Mouse (Mus musculus): ENCODE data around the gene Olfr1338. TPM values are rescaled to one million over a fixed set of nuclear protein-coding genes. Genes with fewer than 3 reads are reported as not detected.

The Olfr1338 gene
- polyA plus RNA-seq, 1 experiment from 2014 or later: not detected

DNA sequence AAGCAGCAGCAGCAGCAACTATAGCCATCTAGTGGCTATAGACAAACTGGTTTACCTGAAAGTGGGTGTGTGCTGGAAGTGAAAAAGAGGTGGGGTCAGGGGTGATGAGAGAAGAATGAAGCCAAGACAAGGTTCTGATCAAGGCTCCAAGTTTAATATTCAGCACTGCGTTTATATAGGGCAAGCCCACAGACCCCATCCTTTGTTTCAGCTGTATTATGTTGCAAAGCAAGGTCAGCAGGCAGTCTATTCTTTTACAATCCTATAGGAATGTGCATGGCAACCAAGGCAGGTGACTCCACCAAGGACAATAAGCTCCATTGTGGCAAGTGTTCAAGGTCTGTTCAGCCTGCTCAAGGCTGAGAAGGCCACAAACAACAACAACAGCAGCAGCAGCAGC lies 46.9 kb downstream of the Olfr1338 start:
- no peak overlapping the region for H3K4me2 ChIP-seq (replicated peaks; ENCODE audit: low read depth, low read length)
- no peak overlapping the region for H3K27ac ChIP-seq (ENCODE audit: low read depth, low read length)
- H3K9me3 ChIP-seq (ENCODE audit: control insufficient read depth, low read length): no peaks in the 10 kb centered on the region
- H3K27me3 ChIP-seq (ENCODE audit: control insufficient read depth, insufficient read depth, low read length): 0 out of 2 replicates have a peak, but pooled peaks cover 2% of the 10 kb centered on the region
- no peak overlapping the region for H3K9ac ChIP-seq (ENCODE audit: low read depth, low read length)
- no peak overlapping the region for H3K4me3 ChIP-seq (ENCODE audit: low read length)
- H3K36me3 ChIP-seq (ENCODE audit: control insufficient read depth, insufficient read depth, low read length): no peaks in the 10 kb centered on the region
- no peaks in the 10 kb centered on the region for H3K4me1 ChIP-seq (ENCODE audit: control insufficient read depth, insufficient read depth, low read length)
- 44% methylated on average over 1 of the region's 1 CpGs for WGBS
- no peak for ATAC-seq (ENCODE audit: low FRiP score, low TSS enrichment)

DNA sequence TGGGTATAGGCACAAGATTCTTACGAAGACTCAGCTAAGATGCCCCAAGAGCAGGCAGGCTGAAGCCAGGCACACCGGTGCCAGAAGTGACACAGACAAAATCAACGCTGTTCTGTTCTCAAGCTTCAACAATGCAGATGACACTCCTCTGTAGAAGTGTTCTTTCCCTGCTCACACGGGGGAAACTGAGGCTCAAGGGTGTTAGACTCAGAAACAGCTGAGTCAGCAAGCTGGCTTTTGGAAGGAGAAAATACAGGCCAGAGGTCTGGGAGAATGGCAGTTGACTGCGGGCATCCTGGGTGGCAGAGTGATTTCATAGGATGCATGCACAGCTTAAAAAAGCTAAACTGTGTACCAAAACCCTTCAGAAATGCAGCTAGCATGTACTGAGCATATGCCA lies 50.5 kb downstream of the Olfr1338 start:
- Histone ChIP-seq H3K27ac (ENCODE audit: low read depth, low read length) (no peak overlapping the region), H3K36me3 (ENCODE audit: control insufficient read depth, insufficient read depth, low read length) (no peaks in the 10 kb centered on the region), H3K4me3 (ENCODE audit: low read length) (no peak overlapping the region), H3K9ac (ENCODE audit: low read depth, low read length) (no peak overlapping the region), H3K9me3 (ENCODE audit: control insufficient read depth, low read length) (no peaks in the 10 kb centered on the region), H3K4me1 (ENCODE audit: control insufficient read depth, insufficient read depth, low read length) (no peaks in the 10 kb centered on the region), H3K4me2 (replicated peaks; ENCODE audit: low read depth, low read length) (no peak overlapping the region), H3K27me3 (ENCODE audit: control insufficient read depth, insufficient read depth, low read length) (peaks cover 2% of the 10 kb centered on the region; the same call in 1 of the 2 replicates)
- WGBS: 92% methylated on average over 5 of the region's 5 CpGs
- ATAC-seq (ENCODE audit: low FRiP score, low TSS enrichment): no peak

DNA sequence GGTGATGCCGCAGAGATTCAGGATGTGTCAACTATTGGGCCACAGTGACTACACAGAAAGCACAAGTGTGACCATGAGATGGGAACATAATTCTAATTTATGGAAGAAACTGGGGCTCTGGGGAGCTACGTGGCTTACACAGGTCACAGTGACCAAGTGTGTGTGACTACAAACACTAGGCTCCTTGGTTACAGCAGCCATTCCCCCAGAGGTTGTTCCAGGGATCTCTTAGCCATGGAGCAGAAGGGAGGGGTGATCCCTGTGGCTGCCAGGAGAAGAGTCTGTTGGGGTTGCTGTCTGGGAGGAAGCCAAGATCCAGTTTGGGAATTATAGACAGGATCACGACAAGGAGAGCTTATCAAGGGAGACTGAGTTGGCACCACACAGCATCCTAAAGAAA lies 55.3 kb downstream of the Olfr1338 start, which contains the start of gene Olfr1341:
Gene Olfr1341, plus strand, starts transcription at position 301 of the 400 bp plus-strand sequence.
- Histone ChIP-seq H3K4me1 (ENCODE audit: control insufficient read depth, insufficient read depth, low read length) (no peaks in the 10 kb centered on the region), H3K9ac (ENCODE audit: low read depth, low read length) (no peak within 1 kb of the TSS), H3K27ac (ENCODE audit: low read depth, low read length) (no peak within 1 kb of the TSS), H3K4me3 (ENCODE audit: low read length) (no peak within 1 kb of the TSS), H3K36me3 (ENCODE audit: control insufficient read depth, insufficient read depth, low read length) (no peaks in the 10 kb centered on the region), H3K4me2 (replicated peaks; ENCODE audit: low read depth, low read length) (no peak within 1 kb of the TSS), H3K9me3 (ENCODE audit: control insufficient read depth, low read length) (no peaks in the 10 kb centered on the region), H3K27me3 (ENCODE audit: control insufficient read depth, insufficient read depth, low read length) (no peaks in the 10 kb centered on the region; the same call in 1 of the 2 replicates)
- ATAC-seq (ENCODE audit: low FRiP score, low TSS enrichment): no peak
- 81% methylated on average over 3 of the region's 3 CpGs for WGBS

Other genes starting within 250 kb of the Olfr1338 start
- gene 2610528J11Rik, start 231.7 kb downstream of the Olfr1338 start, polyA plus RNA-seq (2014; fragmentation: Nextera tagmentation; extraction: Ambion mirVana): 15.5 and 15.6 TPM in 2 replicates
- 3.2 and 4.1 TPM in 2 replicates for gene Tmem125, start 214.7 kb downstream of the Olfr1338 start, polyA plus RNA-seq (2014; fragmentation: Nextera tagmentation; extraction: Ambion mirVana)
- 0.08 and 0.17 TPM in 2 replicates for gene Cfap57, start 138.0 kb downstream of the Olfr1338 start, polyA plus RNA-seq (2014; fragmentation: Nextera tagmentation; extraction: Ambion mirVana)
- gene Ebna1bp2, start 137.9 kb downstream of the Olfr1338 start, polyA plus RNA-seq (2014; fragmentation: Nextera tagmentation; extraction: Ambion mirVana): 199 and 222 TPM in 2 replicates
- not detected in 2 replicates for gene Olfr62, start 99.8 kb downstream of the Olfr1338 start, polyA plus RNA-seq (2014; fragmentation: Nextera tagmentation; extraction: Ambion mirVana)
- gene Olfr1342, start 66.0 kb downstream of the Olfr1338 start, polyA plus RNA-seq (2014; fragmentation: Nextera tagmentation; extraction: Ambion mirVana): 0.15 TPM in 1 of 2 replicates, not detected in the other
- gene Olfr1341, start 55.2 kb downstream of the Olfr1338 start, polyA plus RNA-seq (2014; fragmentation: Nextera tagmentation; extraction: Ambion mirVana): not detected in 2 replicates
- gene Olfr1340, start 38.6 kb downstream of the Olfr1338 start, polyA plus RNA-seq (2014; fragmentation: Nextera tagmentation; extraction: Ambion mirVana): not detected in 2 replicates
- gene Olfr1339, start 26.6 kb downstream of the Olfr1338 start, polyA plus RNA-seq (2014; fragmentation: Nextera tagmentation; extraction: Ambion mirVana): not detected in 2 replicates
- gene Olfr1337, start 23.8 kb upstream of the Olfr1338 start, polyA plus RNA-seq (2014; fragmentation: Nextera tagmentation; extraction: Ambion mirVana): not detected in 2 replicates
- gene Olfr1335, start 51.2 kb upstream of the Olfr1338 start, polyA plus RNA-seq (2014; fragmentation: Nextera tagmentation; extraction: Ambion mirVana): not detected in 2 replicates
- gene Olfr1333, start 77.5 kb upstream of the Olfr1338 start, polyA plus RNA-seq (2014; fragmentation: Nextera tagmentation; extraction: Ambion mirVana): not detected in 2 replicates
- gene Olfr1331, start 105.9 kb upstream of the Olfr1338 start, polyA plus RNA-seq (2014; fragmentation: Nextera tagmentation; extraction: Ambion mirVana): not detected in 2 replicates
- not detected in 2 replicates for gene Olfr1330, start 129.9 kb upstream of the Olfr1338 start, polyA plus RNA-seq (2014; fragmentation: Nextera tagmentation; extraction: Ambion mirVana)
- not detected in 2 replicates for gene Olfr1329, start 158.7 kb upstream of the Olfr1338 start, polyA plus RNA-seq (2014; fragmentation: Nextera tagmentation; extraction: Ambion mirVana)
- gene Olfr1328, start 179.9 kb upstream of the Olfr1338 start, polyA plus RNA-seq (2014; fragmentation: Nextera tagmentation; extraction: Ambion mirVana): not detected in 2 replicates
- not detected in 2 replicates for gene Lao1, start 202.8 kb upstream of the Olfr1338 start, polyA plus RNA-seq (2014; fragmentation: Nextera tagmentation; extraction: Ambion mirVana)